Mouse (Mus musculus) T-helper 1 cell (primary cell): Measurements from ENCODE around the gene 1700003E16Rik.

ENCODE experiments used
- in situ Hi-C: fragments of 300-600 bp; cut with MboI, MseI; formaldehyde crosslinking; loops from one replicate; pipeline ENCODE4 v1.15.1; 2025; ENCODE audit warnings: high pct_unique_total_duplicates

The 1700003E16Rik gene

GRCm38 (mm10) chr6:83127419-83127818 lies 28.8 kb upstream of the 1700003E16Rik start:
- in situ Hi-C loops, result no loop called here

GRCm38 (mm10) chr6:83131469-83132034 lies 24.7 kb upstream of the 1700003E16Rik start:
- in situ Hi-C loops, result no loop called here

GRCm38 (mm10) chr6:83132176-83132919 lies 23.9 kb upstream of the 1700003E16Rik start:
- in situ Hi-C loops, result no loop called here

GRCm38 (mm10) chr6:83134226-83134625 lies 22.0 kb upstream of the 1700003E16Rik start:
- in situ Hi-C loops, result no loop called here

GRCm38 (mm10) chr6:83134951-83135513 lies 21.2 kb upstream of the 1700003E16Rik start, which contains the start of gene Rtkn:
Gene Rtkn (plus strand): TSS chr6:83135463.
- in situ Hi-C loops, result no loop called here

GRCm38 (mm10) chr6:83135571-83136161 lies 20.5 kb upstream of the 1700003E16Rik start:
- in situ Hi-C loops, result no loop called here

GRCm38 (mm10) chr6:83136291-83136880 lies 19.8 kb upstream of the 1700003E16Rik start:
- in situ Hi-C loops, result no loop called here

- in situ Hi-C loops, result no loop called here
These were observed 19.2 kb upstream of the 1700003E16Rik start for GRCm38 (mm10) chr6:83136881-83137575.

- in situ Hi-C loops, result no loop called here
These were observed 18.6 kb upstream of the 1700003E16Rik start for GRCm38 (mm10) chr6:83137576-83137950.

- in situ Hi-C loops, result no loop called here
These were observed 18.1 kb upstream of the 1700003E16Rik start for GRCm38 (mm10) chr6:83138056-83138455.

- in situ Hi-C loops, result no loop called here
These were observed 16.2 kb upstream of the 1700003E16Rik start for GRCm38 (mm10) chr6:83140044-83140443.

- in situ Hi-C loops, result no loop called here
These were observed 14.6 kb upstream of the 1700003E16Rik start for GRCm38 (mm10) chr6:83141636-83142035.

GRCm38 (mm10) chr6:83142211-83142731 lies 13.9 kb upstream of the 1700003E16Rik start:
- in situ Hi-C loops, result no loop called here

GRCm38 (mm10) chr6:83142886-83143285 lies 13.3 kb upstream of the 1700003E16Rik start:
- in situ Hi-C loops, result no loop called here

- in situ Hi-C loops, result no loop called here
These were observed 11.0 kb upstream of the 1700003E16Rik start for GRCm38 (mm10) chr6:83145209-83145608.

GRCm38 (mm10) chr6:83145805-83146204 lies 10.4 kb upstream of the 1700003E16Rik start:
- in situ Hi-C loops, result no loop called here

- in situ Hi-C loops, result no loop called here
These were observed 8.9 kb upstream of the 1700003E16Rik start for GRCm38 (mm10) chr6:83147280-83147679.

GRCm38 (mm10) chr6:83151721-83152120 lies 4.5 kb upstream of the 1700003E16Rik start:
- in situ Hi-C loops, result no loop called here

GRCm38 (mm10) chr6:83153038-83153437 lies 3.2 kb upstream of the 1700003E16Rik start:
- in situ Hi-C loops, result no loop called here

- in situ Hi-C loops, result no loop called here
These were observed 2.7 kb upstream of the 1700003E16Rik start for GRCm38 (mm10) chr6:83153485-83153884.

- in situ Hi-C loops, result loop anchor here (5.0 kb wide), 1 partner anchor 48 kb away; the partner anchor contains the start of gene Mrpl53
These were observed 509 bp upstream of the 1700003E16Rik start for GRCm38 (mm10) chr6:83155552-83156238.
